Mouse (Mus musculus) hindbrain, embryonic 14.5 days (tissue): ENCODE data around the gene Gabbr1. TPM values are rescaled to one million over a fixed set of nuclear protein-coding genes. Genes with fewer than 3 reads are reported as not detected.

Experiments used
- ATAC-seq: fragments of 200-750 bp; cut with Nextera tagmentation; 2 replicates; pipeline ENCODE4 v1.8.0; 2017; ENCODE audit warnings: moderate number of reproducible peaks, mild to moderate bottlenecking, moderate TSS enrichment, moderate library complexity; ENCODE audit not compliant: low FRiP score
- DNase-seq: peaks from one replicate; pipeline ENCODE4 v3.0.0-alpha.2; 2015; ENCODE audit warnings: low spot score
- H3K27ac ChIP-seq: fragments of 300-500 bp; sonication (generic); 2 replicates; pipeline ENCODE4 v1.5.1; 2014; ENCODE audit warnings: mild to moderate bottlenecking, moderate library complexity
- H3K27me3 ChIP-seq: fragments of 300-500 bp; sonication (generic); 2 replicates; pipeline ENCODE4 v1.6.1; 2014; ENCODE audit warnings: mild to moderate bottlenecking, low read length, mixed read lengths; ENCODE audit not compliant: control insufficient read depth, insufficient read depth
- H3K36me3 ChIP-seq: fragments of 300-500 bp; sonication (generic); replicated peaks from 2 replicates; pipeline ENCODE4 v1.6.1; 2014; ENCODE audit not compliant: control insufficient read depth, insufficient read depth
- H3K4me1 ChIP-seq: fragments of 300-500 bp; sonication (generic); replicated peaks from 2 replicates; pipeline ENCODE4 v1.6.1; 2014; ENCODE audit warnings: antibody characterized with exemption, low read length, mixed read lengths; ENCODE audit not compliant: control insufficient read depth, insufficient read depth
- H3K4me2 ChIP-seq: fragments of 300-500 bp; sonication (generic); replicated peaks from 2 replicates; pipeline ENCODE4 v1.6.1; 2014; ENCODE audit warnings: mild to moderate bottlenecking, moderate library complexity
- H3K4me3 ChIP-seq: fragments of 300-500 bp; sonication (generic); replicated peaks from 2 replicates; pipeline ENCODE4 v1.5.1; 2014; ENCODE audit warnings: mild to moderate bottlenecking, low read length
- H3K9ac ChIP-seq: fragments of 300-500 bp; sonication (generic); 2 replicates; pipeline ENCODE4 v1.6.1; 2014
- H3K9me3 ChIP-seq: fragments of 300-500 bp; sonication (generic); 2 replicates; pipeline ENCODE4 v1.6.1; 2016; ENCODE audit warnings: low read length; ENCODE audit not compliant: control insufficient read depth
- WGBS: fragments of 180-500 bp; shearing (Covaris S2); extraction: QIAGEN DNeasy Blood & Tissue Kit; methylation state at CpG from one replicate; pipeline ENCODE4 v1.1.7; 2014; 5-methylcytosine and 5-hydroxymethylcytosine counted together
- polyA plus RNA-seq: library from polyadenylated mRNA; unstranded; fragments of >200 nt; fragmentation: Nextera tagmentation; extraction: Ambion mirVana; gene quantifications from 2 replicates; pipeline ENCODE4 v1.2.1, GENCODE M21; 2014

Gabbr1 gene
- polyA plus RNA-seq, 1 experiment from 2014 or later = 117 TPM

DNA sequence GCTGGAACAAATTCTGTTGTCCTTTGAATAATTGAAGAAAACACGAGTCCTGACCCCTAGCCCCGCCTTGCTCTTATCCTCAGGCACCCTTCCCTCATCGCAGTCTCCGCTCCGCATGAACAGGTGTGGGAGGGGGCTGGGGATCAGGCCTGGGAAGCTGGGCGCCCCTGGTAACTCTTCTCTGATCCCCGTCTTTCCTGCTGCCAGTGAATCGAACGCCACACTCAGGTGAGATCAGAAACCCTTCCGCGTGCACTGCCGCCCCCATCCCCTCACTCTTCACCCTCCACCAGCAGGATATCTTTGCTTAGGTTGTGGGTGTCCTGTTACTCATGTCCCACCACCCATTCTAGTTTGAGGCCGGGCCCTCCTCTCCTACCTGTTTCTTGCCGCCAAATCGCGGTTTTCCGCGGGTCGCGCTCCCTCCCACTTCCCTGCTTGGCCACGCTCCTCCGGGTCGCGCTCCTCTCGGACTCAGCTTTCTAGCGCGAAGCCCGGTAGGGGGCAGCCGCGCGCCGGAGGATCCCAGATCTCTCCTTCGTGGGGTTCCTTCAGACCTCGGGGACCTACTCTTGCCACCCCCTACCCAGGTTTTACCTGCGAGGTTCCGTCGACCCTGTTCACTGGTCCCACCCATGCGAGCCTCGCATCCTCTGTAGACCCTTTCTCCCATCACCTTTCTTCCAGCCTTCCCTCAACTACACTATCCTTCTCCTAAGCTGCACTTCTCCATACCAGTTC is 4.0 kb downstream of the Gabbr1 start:
- Histone ChIP-seq H3K27me3 (no peaks in the 10 kb centered on the region), H3K4me3 (peak overlapping the region; percentile 96), H3K4me1 (peaks cover 49% of the 10 kb centered on the region), H3K27ac (peak overlapping the region; percentile 85), H3K9ac (peak overlapping the region; percentile 87), H3K4me2 (peak overlapping the region; percentile 89), H3K9me3 (no peaks in the 10 kb centered on the region), H3K36me3 (peaks cover 17% of the 10 kb centered on the region)
- DNase-seq = peak; percentile 73
- ATAC-seq = peak; percentile 15; the same call in 1 of the 2 replicates
- WGBS = 2% methylated on average over 39 of the region's 39 CpGs

DNA sequence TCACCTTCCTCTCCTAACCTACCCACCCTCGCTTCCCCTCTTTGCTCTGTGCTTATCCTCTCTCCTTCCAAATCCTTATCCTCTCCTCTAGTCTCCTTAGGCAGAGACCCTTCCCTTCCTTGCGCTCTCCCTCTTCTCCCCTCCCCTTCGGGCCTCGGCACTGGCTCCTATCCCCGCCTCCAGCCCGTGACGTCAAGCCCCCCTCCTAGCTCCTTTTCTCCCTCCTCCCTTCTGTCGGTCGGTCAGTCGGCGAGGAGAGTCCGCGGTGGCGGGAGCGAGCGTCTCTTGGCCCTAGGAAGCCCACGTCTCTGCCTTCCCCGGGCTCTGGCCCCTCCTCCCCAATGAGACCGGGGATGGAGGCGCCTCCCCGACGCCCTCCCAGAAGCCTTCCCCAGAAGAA is 4.6 kb downstream of the Gabbr1 start:
- Histone ChIP-seq H3K9me3 (no peaks in the 10 kb centered on the region), H3K27me3 (no peaks in the 10 kb centered on the region), H3K9ac (peak overlapping the region; percentile 87), H3K4me1 (peaks cover 48% of the 10 kb centered on the region), H3K4me3 (peak overlapping the region; percentile 96), H3K4me2 (peak overlapping the region; percentile 89), H3K36me3 (peaks cover 24% of the 10 kb centered on the region), H3K27ac (peak overlapping the region; percentile 85)
- DNase-seq (peak; percentile 89), ATAC-seq (peak; percentile 67)
- WGBS = 0% methylated on average over 22 of the region's 22 CpGs

DNA sequence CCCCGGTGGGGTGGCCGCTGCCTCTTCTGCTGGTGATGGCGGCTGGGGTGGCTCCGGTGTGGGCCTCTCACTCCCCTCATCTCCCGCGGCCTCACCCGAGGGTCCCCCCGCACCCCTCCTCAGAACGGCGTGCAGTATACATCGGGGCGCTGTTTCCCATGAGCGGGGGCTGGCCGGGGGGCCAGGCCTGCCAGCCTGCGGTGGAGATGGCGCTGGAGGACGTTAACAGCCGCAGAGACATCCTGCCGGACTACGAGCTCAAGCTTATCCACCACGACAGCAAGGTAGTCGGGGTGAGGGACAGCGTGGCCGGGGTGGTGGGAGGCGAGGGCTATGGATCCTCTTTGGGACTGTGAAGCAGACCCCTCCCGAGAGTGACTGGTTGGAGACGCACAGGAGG is 5.1 kb downstream of the Gabbr1 start:
- under 1% methylated on average over 27 of the region's 27 CpGs for WGBS
- H3K4me1 ChIP-seq = peaks cover 48% of the 10 kb centered on the region
- peak; percentile 9 for ATAC-seq

DNA sequence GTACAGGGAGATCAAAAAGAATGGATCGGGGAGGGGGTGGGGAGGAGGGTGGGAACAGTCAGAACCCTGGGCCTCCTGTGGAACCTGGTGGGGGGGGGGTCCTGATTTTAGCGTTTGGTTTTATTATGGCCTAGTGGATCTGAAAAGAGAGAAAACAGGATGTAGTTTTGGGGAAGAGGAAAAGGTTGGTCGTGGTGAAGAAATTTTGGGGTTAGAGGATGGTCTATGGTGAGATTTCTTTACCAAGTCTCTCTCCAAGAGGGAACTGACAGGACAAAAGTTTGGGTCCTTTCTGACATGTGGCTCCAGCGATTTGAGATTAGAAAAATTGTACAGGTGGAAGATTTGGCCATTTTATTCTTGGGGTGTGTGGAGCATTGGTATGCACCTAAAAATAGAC is 6.0 kb downstream of the Gabbr1 start:
- ATAC-seq (no peak), DNase-seq (no peak)
- H3K4me3 ChIP-seq = peak overlapping the region; percentile 96
- no peaks in the 10 kb centered on the region for H3K27me3 ChIP-seq
- H3K4me2 ChIP-seq = peak overlapping the region; percentile 89
- no peak overlapping the region for H3K27ac ChIP-seq
- WGBS = 57% methylated on average over 4 of the region's 4 CpGs
- H3K4me1 ChIP-seq = peaks cover 49% of the 10 kb centered on the region
- H3K36me3 ChIP-seq = peaks cover 37% of the 10 kb centered on the region
- H3K9me3 ChIP-seq = no peaks in the 10 kb centered on the region
- H3K9ac ChIP-seq = peak overlapping the region; percentile 87

More for the DNA sequence above, 5.1 kb downstream of the Gabbr1 start:
- no peaks in the 10 kb centered on the region for H3K27me3 ChIP-seq
- H3K36me3 ChIP-seq = peaks cover 28% of the 10 kb centered on the region
- no peak for DNase-seq
- peak overlapping the region; percentile 85 for H3K27ac ChIP-seq
- peak overlapping the region; percentile 87 for H3K9ac ChIP-seq
- peak overlapping the region; percentile 96 for H3K4me3 ChIP-seq
- H3K4me2 ChIP-seq = peak overlapping the region; percentile 89
- no peaks in the 10 kb centered on the region for H3K9me3 ChIP-seq

DNA sequence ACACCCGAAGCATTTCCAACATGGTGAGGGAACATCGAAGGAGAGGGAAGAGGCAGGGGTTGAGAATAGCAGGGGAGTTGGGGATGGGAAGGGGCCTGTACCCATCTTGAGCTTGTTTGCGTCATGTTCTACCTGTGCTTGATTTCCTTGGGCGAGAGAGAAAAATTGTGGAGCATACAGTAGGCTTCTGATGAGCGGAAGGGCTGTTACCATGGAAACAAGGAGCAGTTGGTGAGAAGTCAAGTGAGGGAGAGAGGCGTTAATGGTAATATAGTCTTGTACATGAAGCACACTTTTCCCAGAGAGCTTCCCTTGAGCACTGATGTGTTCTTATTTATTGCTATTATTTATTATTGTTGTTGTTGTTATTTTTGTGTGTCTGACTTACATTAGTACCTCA is 11.2 kb downstream of the Gabbr1 start:
- DNase-seq = no peak
- ATAC-seq = no peak

DNA sequence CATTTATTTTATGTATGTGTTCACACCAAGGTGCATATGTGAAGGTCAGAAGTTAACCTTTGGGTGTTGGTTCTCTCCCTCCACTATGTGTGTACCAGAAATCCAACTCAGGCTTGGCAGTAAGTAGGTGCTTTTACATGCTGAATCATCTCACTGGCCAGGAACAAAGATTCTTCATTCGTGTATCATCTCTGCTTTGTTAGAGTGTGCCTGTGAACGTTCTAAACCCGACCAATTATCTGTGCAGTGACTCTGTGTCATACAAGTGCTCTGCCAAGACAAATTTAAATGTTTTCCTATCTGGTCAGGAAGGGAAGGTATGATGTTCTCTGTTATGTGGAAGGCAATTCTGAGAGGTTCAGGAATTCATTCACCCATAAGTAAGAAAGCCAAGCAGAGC is 15.7 kb downstream of the Gabbr1 start:
- no peaks in the 10 kb centered on the region for H3K27me3 ChIP-seq
- no peak for DNase-seq
- no peak overlapping the region for H3K27ac ChIP-seq
- no peak overlapping the region for H3K4me2 ChIP-seq
- H3K36me3 ChIP-seq = peaks cover 99% of the 10 kb centered on the region
- ATAC-seq = no peak
- 66% methylated on average over 3 of the region's 3 CpGs for WGBS
- no peak overlapping the region for H3K4me3 ChIP-seq
- H3K4me1 ChIP-seq = 0 out of 2 replicates have a peak, but pooled peaks cover 4% of the 10 kb centered on the region
- no peaks in the 10 kb centered on the region for H3K9me3 ChIP-seq
- no peak overlapping the region for H3K9ac ChIP-seq

More for the DNA sequence above, 11.2 kb downstream of the Gabbr1 start:
- H3K4me1 ChIP-seq = peaks cover 11% of the 10 kb centered on the region
- no peaks in the 10 kb centered on the region for H3K27me3 ChIP-seq
- H3K4me3 ChIP-seq = no peak overlapping the region
- H3K27ac ChIP-seq = no peak overlapping the region
- H3K9ac ChIP-seq = no peak overlapping the region
- H3K36me3 ChIP-seq = peaks cover 88% of the 10 kb centered on the region
- no peak overlapping the region for H3K4me2 ChIP-seq
- WGBS = 66% methylated on average over 6 of the region's 6 CpGs
- H3K9me3 ChIP-seq = no peaks in the 10 kb centered on the region

DNA sequence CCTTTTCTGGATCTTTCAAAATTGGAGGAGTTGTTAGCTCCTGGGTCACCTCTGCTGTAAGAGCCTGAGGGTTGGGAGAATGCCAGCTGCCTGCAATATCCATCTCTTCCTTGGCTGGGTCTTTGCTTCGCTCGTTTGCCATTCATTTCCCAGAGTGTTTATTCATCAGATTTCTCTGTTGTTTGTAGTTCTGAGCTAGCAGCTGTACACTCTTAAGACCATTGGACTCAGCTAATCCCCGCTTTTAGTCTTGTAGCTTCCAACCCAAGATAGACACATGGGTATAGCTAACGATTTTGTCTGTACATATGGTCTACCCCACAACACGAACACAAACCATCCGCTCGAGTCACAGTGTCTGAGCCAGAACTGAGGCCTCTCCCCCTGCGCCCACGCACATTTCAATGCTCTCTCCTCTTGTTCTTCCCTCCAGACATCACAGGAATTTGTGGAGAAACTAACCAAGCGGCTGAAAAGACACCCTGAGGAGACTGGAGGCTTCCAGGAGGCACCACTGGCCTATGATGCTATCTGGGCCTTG is 16.4 kb downstream of the Gabbr1 start:
- Histone ChIP-seq H3K36me3 (peaks cover 99% of the 10 kb centered on the region), H3K9ac (no peak overlapping the region), H3K9me3 (no peaks in the 10 kb centered on the region), H3K27ac (no peak overlapping the region), H3K4me1 (no peaks in the 10 kb centered on the region), H3K4me3 (no peak overlapping the region), H3K27me3 (no peaks in the 10 kb centered on the region), H3K4me2 (no peak overlapping the region)
- DNase-seq = no peak
- WGBS = 90% methylated on average over 10 of the region's 10 CpGs
- ATAC-seq = no peak

DNA sequence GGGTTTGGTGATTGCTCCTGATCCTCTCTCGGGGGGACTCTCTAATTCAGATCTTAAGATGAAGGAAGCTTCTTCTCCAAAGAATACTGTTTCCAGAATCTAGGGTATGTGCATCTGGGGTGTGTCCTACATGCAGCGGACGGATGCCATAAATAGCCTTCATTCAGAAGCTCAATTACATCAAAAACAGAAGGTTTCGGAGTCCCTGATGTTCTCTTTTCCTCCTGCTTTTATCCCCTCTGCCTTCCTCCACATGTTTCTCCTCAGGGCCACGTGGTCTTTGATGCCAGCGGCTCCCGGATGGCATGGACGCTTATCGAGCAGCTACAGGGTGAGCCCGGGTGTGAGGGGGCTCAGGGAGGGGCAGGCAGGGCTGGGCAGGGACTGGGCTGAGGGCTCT is 17.3 kb downstream of the Gabbr1 start:
- no peaks in the 10 kb centered on the region for H3K4me1 ChIP-seq
- H3K27ac ChIP-seq = no peak overlapping the region
- H3K36me3 ChIP-seq = peaks cover 100% of the 10 kb centered on the region
- no peak overlapping the region for H3K4me3 ChIP-seq
- H3K27me3 ChIP-seq = no peaks in the 10 kb centered on the region
- H3K4me2 ChIP-seq = no peak overlapping the region
- no peak for DNase-seq
- no peak overlapping the region for H3K9ac ChIP-seq
- ATAC-seq = no peak
- WGBS = 72% methylated on average over 10 of the region's 10 CpGs
- no peaks in the 10 kb centered on the region for H3K9me3 ChIP-seq

DNA sequence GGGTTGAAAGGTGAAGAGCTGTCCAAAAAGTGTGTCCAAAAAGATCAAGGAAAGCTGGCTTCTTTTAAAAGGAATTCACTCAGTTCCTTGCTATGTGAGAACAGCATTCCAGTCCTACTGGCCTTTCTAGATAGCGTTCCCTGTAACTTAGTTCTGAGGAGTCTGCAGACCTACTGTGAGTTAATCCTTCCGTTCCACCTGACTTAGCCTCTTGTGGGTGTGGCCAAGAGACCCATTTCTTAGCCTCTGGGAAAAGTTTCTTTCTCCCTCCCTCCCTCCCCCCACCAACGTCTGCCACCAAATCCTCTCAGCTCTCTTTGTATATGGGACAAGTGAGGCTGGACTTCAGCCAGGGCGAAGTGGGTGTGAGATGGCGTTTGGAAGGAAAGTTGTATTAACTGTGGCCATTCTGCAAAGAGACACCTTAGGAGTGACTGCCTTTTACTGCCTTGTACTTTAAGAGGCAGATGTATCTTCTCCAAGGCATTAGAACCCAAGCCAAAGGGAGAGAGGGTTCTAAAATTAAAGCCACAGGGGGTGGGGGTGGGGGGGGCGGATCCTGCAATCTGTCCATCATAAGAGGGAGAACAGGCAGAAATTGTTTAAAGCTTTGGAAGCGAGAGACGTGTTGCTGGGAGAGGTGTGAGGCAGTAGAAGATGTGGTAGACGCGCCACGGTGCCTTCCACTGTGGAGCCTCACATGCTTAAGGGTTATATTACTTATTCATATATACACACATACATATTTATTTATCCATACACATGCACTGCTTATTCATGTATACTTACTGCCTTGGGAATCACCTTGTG is 18.1 kb downstream of the Gabbr1 start:
- no peaks in the 10 kb centered on the region for H3K4me1 ChIP-seq
- H3K9me3 ChIP-seq = no peaks in the 10 kb centered on the region
- H3K4me2 ChIP-seq = no peak overlapping the region
- no peak for DNase-seq
- H3K4me3 ChIP-seq = no peak overlapping the region
- H3K27ac ChIP-seq = no peak overlapping the region
- no peak overlapping the region for H3K9ac ChIP-seq
- 73% methylated on average over 11 of the region's 11 CpGs for WGBS
- H3K27me3 ChIP-seq = no peaks in the 10 kb centered on the region
- H3K36me3 ChIP-seq = peaks cover 100% of the 10 kb centered on the region
- no peak for ATAC-seq
